Mouse (Mus musculus) cortical plate, adult 2 months (tissue): ENCODE measurements at regions not wholly inside any gene's neighbourhood (a gene's known extent, or its start where the extent isn't known, plus 50 kb on each side); places are given as distances from the start of the nearest gene placed in this dataset.
"Not testable (repeated sequence)": the region's sequence is repeated elsewhere in the genome, so short reads cannot be mapped to it uniquely, and the experiment has no call there.

ENCODE experiments used
- H3K27ac ChIP-seq: fragments of 200-500 bp; 2 replicates; pipeline ENCODE4 v1.5.1; 2012; ENCODE audit warnings: low read length, control low read depth, inconsistent platforms; ENCODE audit not compliant: insufficient read depth
- H3K4me1 ChIP-seq: fragments of 200-500 bp; 2 replicates; pipeline ENCODE4 v1.6.1; 2011; ENCODE audit warnings: low read length; ENCODE audit not compliant: control insufficient read depth, insufficient read depth
- H3K4me3 ChIP-seq: fragments of 200-500 bp; 2 replicates; pipeline ENCODE4 v1.5.1; 2011; ENCODE audit warnings: mild to moderate bottlenecking, low read length, control low read depth; ENCODE audit not compliant: insufficient read depth
- CTCF ChIP-seq: fragments of 200-500 bp; IDR thresholded peaks from 2 replicates; pipeline ENCODE4 v1.5.1; 2011; ENCODE audit warnings: mild to moderate bottlenecking, control low read depth, low read length; ENCODE audit not compliant: insufficient read depth; ENCODE audit errors: extremely low read depth
- POLR2A ChIP-seq: fragments of 200-500 bp; IDR thresholded peaks from 2 replicates; pipeline ENCODE4 v1.6.1; 2011; ENCODE audit warnings: mild to moderate bottlenecking, low read length, control low read depth; ENCODE audit not compliant: insufficient read depth; ENCODE audit errors: extremely low read depth

DNA sequence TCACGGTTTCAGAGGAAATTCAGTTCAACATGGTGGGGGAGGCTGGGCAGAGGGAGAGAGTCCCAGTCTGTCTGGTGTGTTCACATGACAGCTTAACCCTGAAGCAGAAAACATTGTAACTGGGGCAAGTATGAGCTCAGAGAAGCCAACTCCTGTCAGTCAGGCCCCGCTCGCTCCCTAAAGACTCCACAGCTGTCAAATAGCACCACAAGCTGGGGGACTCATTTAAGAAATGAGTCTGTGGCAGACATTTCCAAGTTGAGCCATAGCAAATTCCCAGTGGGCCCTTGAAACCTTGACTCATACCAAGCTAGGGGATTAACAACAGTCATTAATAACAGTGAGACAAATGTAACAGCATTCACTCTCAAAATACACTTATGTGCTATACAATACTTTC is 160.4 kb downstream of the Tomm20 start:
- Histone ChIP-seq H3K4me3 (no peak overlapping the region), H3K27ac (no peak overlapping the region), H3K4me1 (no peaks in the 10 kb centered on the region)
- TF ChIP-seq POLR2A (no peak), CTCF (no peak)

DNA sequence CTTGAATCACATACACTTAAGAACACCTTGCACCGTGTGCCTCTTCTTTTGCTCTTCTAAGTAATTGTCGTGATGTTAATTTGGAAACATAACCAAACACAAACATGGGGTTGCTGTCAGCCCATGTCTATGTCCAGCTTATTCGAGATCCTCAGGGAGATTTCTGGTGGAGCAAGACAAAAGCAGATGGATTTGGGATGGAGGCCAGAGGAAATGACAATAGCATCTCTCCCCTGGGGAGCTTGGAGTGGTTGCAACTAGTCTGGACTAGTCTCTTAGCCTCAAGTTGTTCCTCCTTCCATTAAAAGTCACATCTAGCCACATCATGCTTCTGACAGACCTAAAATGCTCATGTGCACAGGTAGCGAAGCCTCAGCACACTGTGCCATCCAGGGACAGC is 161.0 kb downstream of the Tomm20 start:
- Histone ChIP-seq H3K4me3 (no peak overlapping the region), H3K4me1 (no peaks in the 10 kb centered on the region), H3K27ac (no peak overlapping the region)
- no peak for TF ChIP-seq CTCF
- TF ChIP-seq POLR2A: no peak

DNA sequence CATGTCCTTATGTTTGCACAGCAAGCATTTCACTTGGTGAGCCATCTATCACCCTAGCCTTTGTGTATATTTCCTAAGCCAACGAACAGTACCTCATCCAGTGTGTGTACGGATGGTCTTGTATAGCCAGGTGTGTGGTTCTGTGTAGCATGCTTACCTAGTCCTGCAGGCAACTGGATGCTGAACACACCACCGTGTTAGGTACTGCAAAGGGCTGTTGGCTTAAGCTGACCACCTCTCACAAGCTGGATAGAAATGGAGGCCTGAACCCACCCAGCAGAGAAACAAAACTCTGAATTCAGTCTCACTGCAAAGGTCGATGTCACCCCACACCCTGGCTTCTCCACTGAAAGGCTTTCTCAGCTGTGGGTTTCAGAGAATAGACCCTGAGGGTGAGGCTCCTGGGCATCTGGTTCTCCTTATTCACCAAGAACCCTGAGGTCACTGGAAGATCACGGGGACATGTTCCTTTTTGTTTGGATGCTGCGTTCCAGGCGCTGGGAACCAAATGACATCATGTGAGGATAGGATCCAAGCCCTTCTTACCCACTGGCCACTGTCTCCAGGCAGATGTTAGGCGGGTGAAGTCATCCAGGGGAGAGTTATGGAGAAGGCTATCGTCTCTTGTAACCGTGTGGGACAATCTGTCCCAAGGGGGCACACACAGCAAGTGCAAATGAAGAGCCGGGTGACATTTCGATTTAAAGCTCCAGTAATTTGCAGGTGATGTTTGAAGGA is 161.8 kb downstream of the Tomm20 start:
- no peaks in the 10 kb centered on the region for H3K4me1 ChIP-seq
- no peak overlapping the region for H3K27ac ChIP-seq
- no peak overlapping the region for H3K4me3 ChIP-seq
- TF ChIP-seq CTCF (no peak), POLR2A (no peak)

DNA sequence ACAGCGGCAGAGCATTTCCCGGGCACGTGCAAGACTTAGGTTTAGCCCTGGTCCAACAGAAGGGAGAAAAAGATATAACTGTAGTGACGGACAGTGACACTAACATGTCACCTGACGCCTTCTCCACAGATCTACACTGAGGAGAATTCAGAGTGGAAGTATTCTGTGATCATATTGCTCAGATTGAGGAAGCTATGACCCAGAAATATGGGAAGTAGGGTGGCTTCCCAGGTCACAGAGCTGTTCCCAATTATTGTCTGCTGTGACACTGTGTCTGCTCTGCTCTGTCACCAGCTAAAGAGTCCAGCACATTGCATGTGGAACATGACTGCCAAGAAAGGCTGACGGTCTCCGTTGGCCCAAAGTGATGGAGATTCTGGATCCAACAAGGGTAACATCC is 167.0 kb downstream of the Tomm20 start:
- no peak overlapping the region for H3K27ac ChIP-seq
- H3K4me1 ChIP-seq: no peaks in the 10 kb centered on the region
- TF ChIP-seq CTCF (no peak), POLR2A (no peak)
- no peak overlapping the region for H3K4me3 ChIP-seq

DNA sequence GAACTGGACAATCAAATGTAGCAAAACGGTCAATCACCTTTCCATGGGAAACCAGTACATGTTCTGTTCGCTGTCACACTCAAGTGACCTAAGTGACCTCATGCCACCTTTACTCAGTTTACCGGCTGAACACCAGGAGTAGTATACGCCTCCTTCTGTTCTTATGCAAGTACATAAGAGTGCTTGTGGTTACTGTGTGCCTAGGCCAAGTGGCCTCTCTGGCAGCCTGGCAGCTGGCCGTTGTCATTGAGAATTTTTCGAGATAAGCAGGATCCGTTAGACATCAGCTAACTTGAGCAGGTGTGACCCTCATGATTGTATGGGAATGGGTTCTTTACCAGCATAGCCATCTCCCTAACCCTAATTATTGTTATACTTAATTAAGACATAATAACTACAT is 167.5 kb downstream of the Tomm20 start:
- Histone ChIP-seq H3K4me3 (no peak overlapping the region), H3K27ac (no peak overlapping the region), H3K4me1 (no peaks in the 10 kb centered on the region)
- TF ChIP-seq POLR2A: no peak
- TF ChIP-seq CTCF: no peak

DNA sequence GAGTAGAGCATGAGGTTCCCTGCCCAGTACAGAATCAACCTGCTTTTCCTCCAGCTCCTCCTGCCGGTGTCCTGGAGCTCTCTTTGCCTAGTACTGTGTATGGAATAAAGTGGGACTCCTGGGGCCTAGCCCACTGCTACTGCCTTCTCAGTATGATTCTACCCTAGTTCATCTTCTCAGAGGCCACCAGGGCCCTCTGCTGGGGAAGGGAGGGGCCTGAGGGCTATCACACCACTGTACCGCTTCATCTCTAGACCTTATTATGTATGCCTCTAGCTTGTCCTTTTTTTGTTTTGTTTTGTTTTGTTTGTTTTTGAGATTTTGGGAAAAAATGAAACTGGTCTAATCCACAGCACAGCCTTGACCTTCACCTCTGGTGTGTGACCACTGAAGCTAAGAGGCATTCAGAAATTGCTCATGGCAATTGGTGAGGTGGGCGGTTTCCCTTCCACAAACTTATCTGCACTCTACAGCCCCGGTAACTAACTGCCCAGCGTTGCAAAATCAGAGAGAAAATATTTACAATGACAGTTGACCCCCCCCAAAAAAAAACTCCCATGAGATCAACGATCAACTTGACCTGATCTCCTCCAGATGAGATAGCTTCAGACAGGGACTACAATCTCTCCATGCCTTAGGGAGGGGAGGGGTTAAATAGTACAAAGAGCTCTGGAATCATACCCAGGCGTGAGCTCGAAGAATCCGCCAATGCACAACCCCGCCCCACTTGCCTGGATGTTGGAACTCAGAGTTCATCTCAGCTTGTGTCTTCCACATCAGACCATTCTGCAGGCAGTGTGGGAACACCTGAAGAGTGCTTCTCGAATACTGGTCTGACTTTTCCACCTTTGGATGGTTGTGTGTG is 168.8 kb downstream of the Tomm20 start:
- Histone ChIP-seq H3K27ac (no peak overlapping the region), H3K4me3 (no peak overlapping the region), H3K4me1 (no peaks in the 10 kb centered on the region)
- no peak for TF ChIP-seq CTCF

DNA sequence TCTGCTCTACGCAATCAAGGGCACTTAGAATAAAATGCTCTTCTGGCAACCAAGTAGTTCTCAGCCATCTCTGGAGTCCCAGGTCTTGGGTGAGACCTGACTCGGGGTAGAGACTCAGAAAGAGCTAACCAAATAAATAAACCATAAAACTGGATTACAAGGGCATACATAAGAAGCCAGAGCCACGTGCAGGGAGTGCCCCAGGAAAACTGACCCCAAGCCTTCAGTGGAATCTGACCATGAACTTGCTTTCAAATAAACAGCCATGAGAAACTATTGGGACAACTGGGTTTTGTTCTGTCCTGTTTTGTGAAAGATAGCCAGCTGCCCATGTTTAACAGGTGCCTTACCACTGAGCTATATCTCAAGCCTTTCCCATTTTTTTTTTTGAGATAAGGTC is 170.3 kb downstream of the Tomm20 start:
- no peak overlapping the region for H3K4me3 ChIP-seq
- no peak overlapping the region for H3K27ac ChIP-seq
- no peaks in the 10 kb centered on the region for H3K4me1 ChIP-seq
- no peak for TF ChIP-seq POLR2A
- TF ChIP-seq CTCF: no peak

DNA sequence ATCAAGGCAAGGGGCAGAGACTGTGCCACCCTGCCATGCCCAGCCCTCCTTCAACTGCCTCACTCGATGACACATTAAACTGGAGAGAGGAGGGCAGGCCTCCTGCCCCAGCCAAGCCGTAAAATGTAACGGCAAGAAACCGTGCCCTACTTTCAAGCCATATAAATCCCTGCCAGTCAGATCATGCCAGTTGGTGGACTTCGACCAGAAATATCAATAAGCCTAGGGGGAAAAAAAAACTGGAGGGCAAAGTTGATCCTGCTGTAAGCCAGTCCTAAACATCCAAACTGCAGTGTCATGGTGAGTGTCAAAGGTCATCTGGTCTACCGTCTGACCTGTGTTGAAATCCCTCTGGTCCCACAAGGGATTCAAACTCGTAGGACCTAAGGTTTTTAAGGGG is 170.8 kb downstream of the Tomm20 start:
- no peak for TF ChIP-seq CTCF
- no peak for TF ChIP-seq POLR2A
- Histone ChIP-seq H3K4me1 (no peaks in the 10 kb centered on the region), H3K4me3 (no peak overlapping the region), H3K27ac (no peak overlapping the region)

DNA sequence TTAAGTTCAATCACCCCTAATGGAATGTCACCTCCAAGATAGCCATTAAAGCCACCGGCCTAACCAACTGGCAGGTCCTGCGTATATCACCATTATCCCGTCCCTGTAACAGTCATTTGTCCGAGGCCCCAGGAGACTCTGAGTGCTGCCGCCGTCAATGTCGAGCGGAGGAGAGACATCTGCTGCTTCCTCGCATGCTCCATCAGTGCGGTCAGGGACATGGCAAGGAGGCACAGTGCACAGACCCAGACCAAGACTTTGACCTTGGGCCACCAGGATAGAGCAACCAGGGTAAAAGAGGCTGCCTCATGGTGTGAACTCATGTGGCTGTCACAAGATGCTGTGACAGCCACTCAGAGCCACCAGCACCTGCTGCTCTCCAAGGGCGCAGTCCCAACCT is 172.9 kb downstream of the Tomm20 start:
- no peak overlapping the region for H3K27ac ChIP-seq
- no peak overlapping the region for H3K4me3 ChIP-seq
- TF ChIP-seq POLR2A (no peak), CTCF (no peak)
- no peaks in the 10 kb centered on the region for H3K4me1 ChIP-seq

DNA sequence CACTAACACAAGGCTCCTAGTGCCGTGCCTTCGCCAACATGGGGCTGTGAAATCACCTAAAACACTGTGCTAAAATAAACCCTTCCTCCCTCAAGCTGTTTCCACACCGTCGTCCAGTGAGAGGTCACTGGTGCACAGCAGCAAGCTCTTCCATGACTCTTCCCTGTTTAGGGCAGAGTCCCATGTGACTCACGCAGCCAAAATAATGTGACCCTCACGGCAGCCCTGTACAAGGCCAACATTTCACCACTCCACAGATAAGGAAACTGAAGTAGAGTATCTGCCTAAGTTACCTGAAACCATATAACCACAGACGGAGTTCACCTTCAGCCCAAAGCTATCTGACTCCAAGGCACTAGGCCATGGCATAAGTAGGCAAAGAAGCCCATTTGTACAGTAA is 173.4 kb downstream of the Tomm20 start:
- no peak overlapping the region for H3K4me3 ChIP-seq
- H3K4me1 ChIP-seq: no peaks in the 10 kb centered on the region
- no peak for TF ChIP-seq POLR2A
- TF ChIP-seq CTCF: no peak
- no peak overlapping the region for H3K27ac ChIP-seq

DNA sequence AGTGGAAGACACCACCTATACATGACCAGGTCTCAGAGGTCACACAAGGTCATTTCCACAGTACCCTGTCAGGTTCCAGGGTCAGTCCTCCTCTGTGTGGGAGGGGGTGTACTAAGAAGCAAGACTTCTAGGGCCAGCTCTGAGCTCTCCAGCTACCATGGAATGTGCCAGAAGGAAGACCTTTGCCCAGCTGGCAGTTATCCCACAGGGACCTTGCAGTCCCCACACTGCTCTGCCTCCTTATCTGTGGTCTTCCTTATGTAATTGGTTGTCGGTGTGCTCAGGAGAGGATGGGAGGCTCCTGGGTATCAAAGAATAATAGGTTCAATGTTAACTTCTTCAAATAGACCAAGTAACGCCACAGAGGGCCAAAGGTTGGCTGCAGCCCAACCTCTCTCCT is 175.3 kb downstream of the Tomm20 start:
- not testable (repeated sequence) for H3K4me1 ChIP-seq, H3K27ac ChIP-seq, H3K4me3 ChIP-seq
